Mouse (Mus musculus) urinary bladder, adult 2 months (tissue): ENCODE results near the gene Nlrp4c. TPM values are rescaled to one million over a fixed set of nuclear protein-coding genes. Genes with fewer than 3 reads are reported as not detected.
"Not testable (repeated sequence)": the region's sequence is repeated elsewhere in the genome, so short reads cannot be mapped to it uniquely, and the experiment has no call there.

Experiments used
- DNase-seq: peaks from one replicate; pipeline ENCODE4 v3.0.0; 2022; ENCODE audit warnings: low spot score
- polyA plus RNA-seq: library from polyadenylated mRNA; depleted of rRNA; stranded (reverse); fragments of >200 nt; gene quantifications from 2 replicates; pipeline ENCODE4 v1.2.3, GENCODE M21; 2012; rRNA removed

Nlrp4c gene
- polyA plus RNA-seq, result not detected in 2 replicates

- DNase-seq, result no peak
Measured at GRCm38 (mm10) chr7:6044861-6045260, at the start of gene Nlrp4c. Gene Nlrp4c (plus strand): TSS chr7:6045161.

GRCm38 (mm10) chr7:6010910-6011309, 34.1 kb upstream of the Nlrp4c start, which contains the start of gene Vmn1r65:
Gene Vmn1r65 (minus strand): TSS chr7:6011010.
- no peak for DNase-seq

DNA sequence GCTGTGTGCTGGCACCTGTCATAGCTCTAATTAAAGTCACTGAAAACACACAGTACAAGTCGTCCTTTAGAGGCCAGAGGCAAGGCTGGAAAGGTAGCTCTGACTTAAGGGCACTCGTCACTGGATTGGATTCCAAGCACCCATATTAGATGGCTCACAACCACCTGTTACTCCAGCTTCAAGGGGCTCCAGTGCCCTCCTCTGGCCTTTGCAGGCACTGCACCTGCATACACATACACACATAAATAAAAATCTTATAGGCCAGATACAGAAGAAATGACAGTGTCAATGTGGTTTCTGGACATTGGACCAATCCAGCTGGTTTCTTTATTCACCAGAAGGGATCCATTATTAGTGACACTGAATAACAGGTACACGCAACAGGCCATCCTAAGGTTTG, 74.5 kb downstream of the Nlrp4c start:
- no peak for DNase-seq

DNA sequence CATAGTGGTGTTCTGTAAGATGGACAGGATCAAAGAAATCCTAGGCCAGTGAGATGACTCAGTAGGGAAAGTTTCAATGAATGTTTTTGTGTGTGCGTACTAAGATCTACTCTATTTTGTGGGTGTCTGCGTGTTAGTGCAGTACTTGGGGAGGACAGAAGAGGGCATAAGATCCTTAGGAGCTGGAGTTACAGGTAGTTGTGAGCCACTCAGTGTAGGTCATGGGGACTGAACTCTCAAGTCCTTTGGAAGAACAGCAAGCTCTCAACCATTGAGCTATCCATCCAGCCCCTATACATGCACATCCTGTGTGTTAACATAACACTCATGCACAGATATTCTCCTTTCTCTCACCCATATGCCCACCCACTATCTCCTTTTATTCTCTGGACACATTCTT, 75.1 kb downstream of the Nlrp4c start:
- not testable (repeated sequence) for DNase-seq

DNA sequence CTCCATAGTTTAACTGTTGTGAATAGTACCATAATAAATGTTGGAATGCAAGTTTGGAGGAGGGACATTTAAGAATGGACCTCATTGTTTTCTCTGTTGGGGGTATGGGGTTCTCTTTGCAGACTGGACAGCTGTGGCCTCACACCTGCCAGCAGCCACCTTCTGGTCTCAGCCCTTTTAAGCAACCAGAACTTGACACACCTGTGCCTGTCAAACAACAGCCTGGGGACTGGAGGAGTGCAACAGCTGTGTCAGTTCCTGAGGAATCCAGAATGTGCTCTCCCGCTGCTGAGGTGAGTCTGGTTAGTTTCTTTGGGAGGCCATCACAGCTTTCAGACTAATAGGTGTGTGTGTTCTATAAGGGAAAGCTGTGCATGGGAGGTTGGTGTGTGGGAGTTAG, 76.2 kb downstream of the Nlrp4c start:
- DNase-seq, result not testable (repeated sequence)

DNA sequence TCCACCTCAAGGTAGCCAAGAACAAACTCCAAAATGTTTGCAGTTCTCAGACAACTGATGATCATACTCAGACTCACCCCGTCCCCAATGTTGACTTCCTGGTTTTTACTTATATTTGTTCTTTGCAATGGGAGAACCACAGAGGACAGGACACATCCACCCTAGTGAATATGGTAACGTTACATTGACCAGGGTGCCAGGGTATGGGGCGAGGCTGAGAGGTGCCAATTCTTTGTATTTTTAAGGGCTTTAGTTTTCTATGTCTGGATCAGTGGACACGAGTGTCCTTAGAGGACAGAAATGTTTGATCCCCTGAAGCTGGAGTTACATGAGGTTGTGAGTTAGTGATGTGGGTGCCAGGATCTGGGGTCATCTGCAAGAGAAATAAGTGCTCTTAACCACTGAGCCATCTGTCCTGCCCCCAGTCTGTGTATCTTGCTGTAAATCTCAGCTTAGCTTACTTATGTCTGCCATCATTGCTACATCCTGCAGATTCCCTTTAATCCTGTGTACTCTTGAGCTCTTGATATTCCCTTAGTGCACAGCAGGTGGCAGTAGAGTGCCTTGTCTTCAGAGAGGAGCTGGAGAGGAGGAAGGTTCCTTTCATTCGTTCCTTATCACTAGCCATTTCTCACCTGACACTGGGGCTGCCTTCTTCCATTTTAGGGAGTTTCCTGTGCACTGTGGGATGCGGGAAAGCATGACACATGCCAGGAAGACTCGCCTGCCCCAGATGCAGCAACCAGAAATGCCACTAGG, 81.9 kb downstream of the Nlrp4c start:
- DNase-seq, result no peak

DNA sequence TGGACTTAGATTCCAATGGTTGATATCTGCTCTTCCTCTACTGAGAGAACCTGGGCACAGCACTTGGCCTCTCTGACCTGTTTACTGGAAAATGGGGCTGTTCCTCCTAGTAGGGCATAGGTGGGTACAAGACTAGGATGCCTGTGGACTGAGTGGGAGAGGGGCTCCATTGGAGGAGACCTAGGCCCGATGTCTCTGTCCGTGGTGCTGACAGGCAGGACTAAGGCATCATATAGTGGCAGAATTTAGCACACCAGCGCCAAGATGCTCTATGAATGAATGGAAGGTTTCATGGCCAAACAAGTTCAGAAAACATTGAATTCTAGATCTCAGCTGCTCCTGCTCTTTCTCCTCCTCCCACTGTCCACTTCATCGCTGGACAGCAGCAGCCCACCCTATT, 85.4 kb downstream of the Nlrp4c start:
- no peak for DNase-seq

GRCm38 (mm10) chr7:6132646-6133045, 87.7 kb downstream of the Nlrp4c start:
- no peak for DNase-seq

- DNase-seq, result no peak
Measured at GRCm38 (mm10) chr7:6136497-6136896, 91.5 kb downstream of the Nlrp4c start.

GRCm38 (mm10) chr7:6139295-6139694, 94.3 kb downstream of the Nlrp4c start:
- DNase-seq, result no peak

DNA sequence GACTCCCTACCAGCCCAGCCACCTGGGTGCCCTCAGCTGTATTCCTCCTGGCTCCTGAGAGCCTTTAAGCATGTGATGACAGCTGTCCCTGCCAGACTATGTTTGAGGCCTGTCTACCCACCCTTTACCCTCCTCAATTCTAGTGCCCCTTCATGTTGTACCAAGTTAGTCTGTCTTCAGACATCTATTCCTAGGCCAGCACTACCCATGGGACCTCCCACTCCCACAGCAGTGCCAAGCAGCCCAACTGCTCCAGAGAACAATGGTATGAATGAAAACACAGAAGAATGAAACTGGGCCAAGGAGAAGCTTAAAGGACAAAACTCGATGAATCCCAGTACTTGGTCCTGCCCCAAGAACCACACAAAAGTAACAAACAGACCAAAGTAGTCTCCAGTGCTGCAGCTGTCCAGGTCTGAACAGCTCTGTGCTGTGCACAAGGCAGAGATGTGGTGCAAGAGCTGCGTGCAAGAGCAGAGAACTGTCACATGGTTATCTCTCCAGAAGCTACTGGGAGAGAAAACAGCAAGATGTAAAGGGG, 99.1 kb downstream of the Nlrp4c start:
- DNase-seq, result no peak

DNA sequence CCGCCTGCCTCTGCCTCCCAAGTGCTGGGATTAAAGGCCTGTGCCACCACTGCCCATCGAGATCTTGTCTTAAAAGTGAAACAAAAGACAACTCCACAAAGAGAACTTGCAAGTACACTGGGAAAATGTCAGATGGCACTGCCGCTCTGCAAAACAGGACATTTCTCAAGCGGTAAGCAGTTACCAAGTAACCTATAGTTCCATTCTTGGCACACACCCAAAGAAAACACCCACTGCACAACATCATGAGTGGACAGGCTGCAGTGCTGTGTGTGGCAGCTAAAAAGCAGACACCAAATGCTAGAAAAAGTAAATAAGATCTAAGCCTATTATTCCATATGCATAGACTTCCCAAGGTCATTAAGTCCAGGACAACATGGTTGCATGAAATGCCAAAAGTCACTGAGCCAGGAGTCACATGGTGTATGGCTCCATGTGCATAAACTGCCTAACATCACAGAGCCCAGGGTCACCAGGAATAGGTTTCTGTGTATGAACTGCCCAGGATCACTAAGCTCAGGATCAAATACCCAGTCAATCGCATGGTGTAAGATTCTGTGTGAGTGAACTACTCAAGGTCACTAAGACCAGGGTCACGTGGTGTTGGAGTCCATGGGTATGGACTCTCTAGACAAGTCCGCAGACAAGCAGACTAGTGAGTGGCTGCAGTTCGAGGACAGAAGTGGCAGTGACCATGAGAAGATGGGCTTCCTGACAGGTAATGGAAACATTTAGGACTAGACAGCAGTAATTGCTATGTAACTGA, 100.6 kb downstream of the Nlrp4c start:
- DNase-seq, result no peak

DNA sequence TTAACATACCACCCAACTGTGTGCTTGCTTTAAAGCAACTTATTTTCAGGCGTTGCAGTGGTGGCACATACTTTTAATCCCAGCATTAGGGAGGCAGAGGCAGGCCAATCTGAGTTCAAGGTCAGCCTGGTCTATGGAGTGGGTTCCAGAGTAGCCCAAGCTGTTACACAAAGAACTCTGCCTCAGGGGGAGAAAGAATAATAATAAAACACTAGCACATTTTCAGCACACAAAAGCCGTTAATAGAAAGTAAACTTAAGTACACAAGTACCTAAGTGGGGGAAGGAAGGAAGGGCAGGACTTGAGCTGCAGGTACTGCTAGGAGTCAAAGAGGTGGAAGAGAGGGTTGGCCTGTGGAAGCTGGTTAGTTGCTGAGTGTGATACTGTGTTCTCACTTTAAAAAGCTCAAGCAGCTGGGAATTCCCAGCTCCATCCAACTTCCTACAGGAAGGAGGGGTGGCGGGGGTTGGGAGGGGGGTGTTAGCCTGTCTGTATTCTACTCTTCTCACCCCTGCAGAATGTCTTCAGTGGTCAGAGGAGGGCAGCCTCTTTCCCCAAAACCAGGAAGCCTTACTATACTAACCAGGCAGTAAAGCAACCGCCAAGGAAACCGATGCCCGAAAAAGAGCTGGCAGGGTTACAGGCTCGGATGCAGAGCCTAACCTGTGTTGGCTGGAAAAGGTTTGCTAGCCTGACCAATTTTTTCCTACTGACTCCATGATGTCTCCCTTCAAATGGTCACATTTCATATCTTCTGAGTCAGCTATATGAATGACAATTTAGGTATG, 101.4 kb downstream of the Nlrp4c start:
- no peak for DNase-seq

DNA sequence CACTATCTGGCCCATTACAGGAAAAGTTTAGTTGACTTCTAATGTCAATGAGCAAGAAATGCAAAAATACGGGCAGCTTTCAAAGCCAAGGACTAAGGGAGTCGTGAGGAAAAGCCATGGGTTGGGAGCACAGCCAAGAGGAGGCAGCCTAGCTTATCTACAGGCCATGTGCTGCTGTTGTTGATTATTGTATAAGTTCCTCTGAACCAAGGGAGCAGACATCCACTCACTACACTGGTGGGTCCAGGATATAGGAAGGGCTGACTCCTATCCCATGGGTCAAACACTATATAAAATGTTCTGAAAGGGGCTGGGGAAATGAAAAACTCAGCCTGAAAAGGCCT, 102.0 kb downstream of the Nlrp4c start:
- no peak for DNase-seq

GRCm38 (mm10) chr7:6147688-6148087, 102.7 kb downstream of the Nlrp4c start:
- no peak for DNase-seq

GRCm38 (mm10) chr7:6151266-6151665, 106.3 kb downstream of the Nlrp4c start:
- DNase-seq, result no peak

GRCm38 (mm10) chr7:6152036-6152435, 107.1 kb downstream of the Nlrp4c start:
- DNase-seq, result no peak

- no peak for DNase-seq
Measured at GRCm38 (mm10) chr7:6153131-6153530, 108.2 kb downstream of the Nlrp4c start.

GRCm38 (mm10) chr7:6154164-6154563, 109.2 kb downstream of the Nlrp4c start:
- no peak for DNase-seq
